Mouse (Mus musculus) myocyte (in vitro differentiated cells): ENCODE results near the gene Wnt4. TPM values are rescaled to one million over a fixed set of nuclear protein-coding genes. Genes with fewer than 3 reads are reported as not detected.
A peak's percentile ranks its signal among the peaks of the same experiment; 100 is the strongest.

ENCODE experiments used
- H3K27me3 ChIP-seq: one replicate; pipeline ENCODE4 v1.6.1; 2011; ENCODE audit not compliant: control insufficient read depth, insufficient read depth, insufficient read length
- H3K36me3 ChIP-seq: one replicate; pipeline ENCODE4 v1.6.1; 2011; ENCODE audit not compliant: control insufficient read depth, insufficient read depth
- H3K4me2 ChIP-seq: one replicate; pipeline ENCODE4 v1.6.1; 2011; ENCODE audit warnings: low read depth, control low read depth
- H3K4me3 ChIP-seq: one replicate; pipeline ENCODE4 v1.5.1; 2011; ENCODE audit warnings: mild to moderate bottlenecking, control low read depth, moderate library complexity
- H3K79me2 ChIP-seq: one replicate; pipeline ENCODE4 v1.6.1; 2011; ENCODE audit not compliant: control insufficient read depth, insufficient read depth
- H3ac ChIP-seq: one replicate; pipeline ENCODE4 v1.6.1; 2011; ENCODE audit not compliant: control insufficient read depth, insufficient read length
- CEBPB ChIP-seq: IDR thresholded peaks from 2 replicates; pipeline ENCODE4 v1.6.1; 2011; ENCODE audit warnings: mild to moderate bottlenecking, moderate library complexity; ENCODE audit not compliant: poor library complexity, insufficient read depth, severe bottlenecking
- E2F4 ChIP-seq: IDR thresholded peaks from one replicate; pipeline ENCODE4 v1.6.1; 2011; ENCODE audit warnings: mild to moderate bottlenecking, control low read depth, moderate library complexity; ENCODE audit not compliant: insufficient read depth
- MAX ChIP-seq: IDR thresholded peaks from one replicate; pipeline ENCODE4 v1.6.1; 2011; ENCODE audit warnings: low read depth, mild to moderate bottlenecking, control low read depth
- MYOD1 ChIP-seq, 3 experiments: IDR thresholded peaks; one replicate each; pipeline ENCODE4 v1.6.1; 2011; ENCODE audit warnings: control low read depth in 2 of 3, low read depth in 2 of 3, mild to moderate bottlenecking in 2 of 3, moderate library complexity in 1 of 3; ENCODE audit not compliant: insufficient read length in 2 of 3, control insufficient read depth in 1 of 3
- MYOG ChIP-seq, 3 experiments: IDR thresholded peaks; one replicate each; pipeline ENCODE4 v1.6.1; 2011; ENCODE audit warnings: control low read depth in 2 of 3, low read depth in 2 of 3, mild to moderate bottlenecking in 2 of 3; ENCODE audit not compliant: insufficient read length in 2 of 3, control insufficient read depth in 1 of 3, insufficient read depth in 1 of 3
- POLR2A ChIP-seq: IDR thresholded peaks from one replicate; pipeline ENCODE4 v1.6.1; 2011; ENCODE audit warnings: low read depth, mild to moderate bottlenecking, control low read depth, moderate library complexity; ENCODE audit not compliant: insufficient read length
- POLR2AphosphoS2 ChIP-seq: IDR thresholded peaks from one replicate; pipeline ENCODE4 v1.6.1; 2011; ENCODE audit warnings: low read depth, control low read depth; ENCODE audit not compliant: insufficient read length
- REST ChIP-seq: IDR thresholded peaks from one replicate; pipeline ENCODE4 v1.6.1; 2011; ENCODE audit warnings: mild to moderate bottlenecking, control low read depth, moderate library complexity; ENCODE audit not compliant: insufficient read depth, insufficient read length
- SRF ChIP-seq: IDR thresholded peaks from one replicate; pipeline ENCODE4 v1.6.1; 2011; ENCODE audit warnings: low read depth; ENCODE audit not compliant: control insufficient read depth, insufficient read length
- TCF12 ChIP-seq: IDR thresholded peaks from one replicate; pipeline ENCODE4 v1.6.1; 2011; ENCODE audit warnings: mild to moderate bottlenecking, control low read depth; ENCODE audit not compliant: poor library complexity, insufficient read depth, severe bottlenecking
- TCF3 ChIP-seq: IDR thresholded peaks from one replicate; pipeline ENCODE4 v1.6.1; 2011; ENCODE audit warnings: low read depth, control low read depth; ENCODE audit not compliant: insufficient read length
- USF1 ChIP-seq: IDR thresholded peaks from one replicate; pipeline ENCODE4 v1.6.1; 2011; ENCODE audit warnings: low read depth, mild to moderate bottlenecking, control low read depth, moderate library complexity
- polyA plus RNA-seq: library from polyadenylated mRNA; unstranded; fragments of >200 nt; fragmentation: generic; extraction: Trizol; gene quantifications from one replicate; pipeline ENCODE4 v1.2.1, GENCODE M21; 2012; ENCODE audit warnings: missing spikeins

Gene Wnt4
- polyA plus RNA-seq, 1 experiment, result 5.2 TPM

DNA sequence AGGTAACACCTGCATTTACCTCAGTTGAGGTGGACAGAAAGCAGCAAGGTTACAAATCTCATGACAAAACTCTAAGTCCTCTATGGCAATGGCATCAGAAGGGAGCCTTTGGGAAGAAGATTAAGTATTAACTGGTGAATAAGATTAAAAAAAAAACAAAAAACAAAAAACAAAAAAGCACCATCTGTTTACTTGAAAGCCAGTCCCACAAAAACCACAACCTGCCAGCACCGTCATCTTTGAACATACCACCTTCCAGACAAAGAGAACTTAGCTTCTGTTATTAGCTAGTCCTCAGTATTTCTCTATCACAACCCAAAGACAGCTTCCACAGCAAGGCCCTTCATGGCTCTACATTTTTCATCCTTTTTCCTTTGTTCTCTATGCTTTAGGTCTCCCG, 67.8 kb downstream of the Wnt4 start:
- H3K27me3 ChIP-seq, result no peaks in the 10 kb centered on the region
- H3K4me3 ChIP-seq, result no peak overlapping the region
- no peak for TF ChIP-seq MYOD1 (IDR thresholded peaks at IDR 0.05; ENCODE audit: control insufficient read depth in 1 of 3, insufficient read length in 2 of 3, low read depth in 2 of 3)
- no peak for TF ChIP-seq CEBPB
- no peak for TF ChIP-seq SRF
- no peak for TF ChIP-seq MAX
- no peak for TF ChIP-seq POLR2AphosphoS2
- TF ChIP-seq POLR2A, result no peak
- no peak for TF ChIP-seq USF1
- no peak for TF ChIP-seq TCF3
- no peak for TF ChIP-seq E2F4
- no peak for TF ChIP-seq MYOG (IDR thresholded peaks at IDR 0.05; ENCODE audit: control insufficient read depth in 1 of 3, insufficient read depth in 1 of 3, insufficient read length in 2 of 3, low read depth in 2 of 3)
- no peak for TF ChIP-seq TCF12
- no peak for TF ChIP-seq REST
- H3K79me2 ChIP-seq, result peaks cover 98% of the 10 kb centered on the region
- H3K4me2 ChIP-seq, result no peak overlapping the region
- H3ac ChIP-seq, result no peak overlapping the region
- peaks cover 11% of the 10 kb centered on the region for H3K36me3 ChIP-seq

DNA sequence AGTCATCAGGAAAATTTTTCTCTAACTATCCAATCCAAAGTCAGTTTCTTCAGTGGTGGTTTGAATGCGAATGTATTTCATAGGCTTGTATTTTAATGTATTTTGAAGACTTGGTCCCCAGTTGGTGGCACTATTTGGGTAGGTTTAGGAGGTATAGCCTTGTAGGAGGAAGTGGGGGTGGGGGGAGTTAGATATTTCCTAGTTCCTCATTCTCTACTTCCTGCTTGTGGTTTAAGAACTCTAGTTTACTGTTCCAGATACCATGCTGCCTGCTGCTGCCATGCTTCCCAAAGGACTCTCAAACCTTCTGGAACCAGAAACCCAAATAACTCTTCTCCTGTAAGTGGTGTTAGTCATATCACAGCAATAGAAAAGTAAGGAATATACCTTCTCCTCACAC, 68.5 kb downstream of the Wnt4 start:
- no peak for TF ChIP-seq USF1
- TF ChIP-seq E2F4, result no peak
- TF ChIP-seq POLR2A, result no peak
- no peak for TF ChIP-seq MYOG (IDR thresholded peaks at IDR 0.05; ENCODE audit: control insufficient read depth in 1 of 3, insufficient read depth in 1 of 3, insufficient read length in 2 of 3, low read depth in 2 of 3)
- no peak for TF ChIP-seq MAX
- TF ChIP-seq REST, result no peak
- no peak for TF ChIP-seq CEBPB
- TF ChIP-seq TCF3, result no peak
- TF ChIP-seq TCF12, result no peak
- TF ChIP-seq POLR2AphosphoS2, result no peak
- TF ChIP-seq SRF, result no peak
- no peak for TF ChIP-seq MYOD1 (IDR thresholded peaks at IDR 0.05; ENCODE audit: control insufficient read depth in 1 of 3, insufficient read length in 2 of 3, low read depth in 2 of 3)
- H3K36me3 ChIP-seq, result peaks cover 11% of the 10 kb centered on the region

More for the DNA sequence above, 68.5 kb downstream of the Wnt4 start:
- H3K4me2 ChIP-seq, result peak overlapping the region; percentile 18
- peaks cover 98% of the 10 kb centered on the region for H3K79me2 ChIP-seq
- H3K4me3 ChIP-seq, result no peak overlapping the region
- H3ac ChIP-seq, result no peak overlapping the region
- no peaks in the 10 kb centered on the region for H3K27me3 ChIP-seq

Other genes with a start within 250 kb of the Wnt4 start
- 7.4 TPM for gene Zbtb40, start 228.7 kb upstream of the Wnt4 start, polyA plus RNA-seq
- gene Cdc42, start 80.2 kb downstream of the Wnt4 start, polyA plus RNA-seq, result 298 TPM
- 0.14 TPM for gene Cela3a, start 132.3 kb downstream of the Wnt4 start, polyA plus RNA-seq
- gene Cela3b, start 153.1 kb downstream of the Wnt4 start, polyA plus RNA-seq, result 0.38 TPM
- 0.55 TPM for gene 1700013G24Rik, start 175.8 kb downstream of the Wnt4 start, polyA plus RNA-seq
- 209 TPM for gene Hspg2, start 191.3 kb downstream of the Wnt4 start, polyA plus RNA-seq